Mouse (Mus musculus): ENCODE data around the gene Tbc1d8. TPM values are rescaled to one million over a fixed set of nuclear protein-coding genes. Genes with fewer than 3 reads are reported as not detected.

Gene Tbc1d8
- polyA plus RNA-seq, 1 experiment from 2014 or later, result 4.2 TPM

GRCm38 (mm10) chr1:39335561-39336196, 142.9 kb downstream of the Tbc1d8 start:
- Histone ChIP-seq H3K9ac (ENCODE audit: low read depth, low read length) (no peak overlapping the region), H3K4me1 (replicated peaks; ENCODE audit: control insufficient read depth, insufficient read depth, low read length) (no peaks in the 10 kb centered on the region), H3K4me2 (replicated peaks; ENCODE audit: low read depth) (no peak overlapping the region), H3K36me3 (ENCODE audit: control insufficient read depth, insufficient read depth) (peaks cover 7% of the 10 kb centered on the region), H3K9me3 (ENCODE audit: control insufficient read depth) (no peaks in the 10 kb centered on the region), H3K27ac (ENCODE audit: low read depth, low read length) (no peak overlapping the region), H3K4me3 (ENCODE audit: low read depth, low read length) (no peak overlapping the region), H3K27me3 (replicated peaks; ENCODE audit: control insufficient read depth, insufficient read depth, low read length) (no peaks in the 10 kb centered on the region)
- WGBS, result 37% methylated on average over 15 of the region's 15 CpGs
- no peak for ATAC-seq
- no peak for TF ChIP-seq CTCF (IDR thresholded peaks at IDR 0.05; ENCODE audit: low read depth)

- no peak overlapping the region for H3K27ac ChIP-seq (ENCODE audit: low read depth, low read length)
- 47% methylated on average over 4 of the region's 4 CpGs for WGBS
- no peak for TF ChIP-seq CTCF (IDR thresholded peaks at IDR 0.05; ENCODE audit: low read depth)
- H3K36me3 ChIP-seq (ENCODE audit: control insufficient read depth, insufficient read depth), result peaks cover 7% of the 10 kb centered on the region; the same call in 1 of the 2 replicates
- H3K9me3 ChIP-seq (ENCODE audit: control insufficient read depth), result no peaks in the 10 kb centered on the region
- no peak overlapping the region for H3K4me3 ChIP-seq (ENCODE audit: low read depth, low read length)
- H3K4me2 ChIP-seq (replicated peaks; ENCODE audit: low read depth), result no peak overlapping the region
- H3K27me3 ChIP-seq (replicated peaks; ENCODE audit: control insufficient read depth, insufficient read depth, low read length), result no peaks in the 10 kb centered on the region
- H3K4me1 ChIP-seq (replicated peaks; ENCODE audit: control insufficient read depth, insufficient read depth, low read length), result no peaks in the 10 kb centered on the region
- peak; percentile 67 for ATAC-seq
- H3K9ac ChIP-seq (ENCODE audit: low read depth, low read length), result no peak overlapping the region
Observed at GRCm38 (mm10) chr1:39332456-39332855, 146.1 kb downstream of the Tbc1d8 start.

GRCm38 (mm10) chr1:39330857-39331594, 147.5 kb downstream of the Tbc1d8 start:
- 49% methylated on average over 7 of the region's 7 CpGs for WGBS
- ATAC-seq, result peak; percentile 41

GRCm38 (mm10) chr1:39327546-39327945, 151.0 kb downstream of the Tbc1d8 start:
- Histone ChIP-seq H3K4me1 (replicated peaks; ENCODE audit: control insufficient read depth, insufficient read depth, low read length) (no peaks in the 10 kb centered on the region), H3K4me3 (ENCODE audit: low read depth, low read length) (no peak overlapping the region), H3K4me2 (replicated peaks; ENCODE audit: low read depth) (no peak overlapping the region), H3K9me3 (ENCODE audit: control insufficient read depth) (no peaks in the 10 kb centered on the region), H3K27me3 (replicated peaks; ENCODE audit: control insufficient read depth, insufficient read depth, low read length) (no peaks in the 10 kb centered on the region), H3K36me3 (ENCODE audit: control insufficient read depth, insufficient read depth) (peaks cover 3% of the 10 kb centered on the region; the same call in 1 of the 2 replicates), H3K9ac (ENCODE audit: low read depth, low read length) (no peak overlapping the region), H3K27ac (ENCODE audit: low read depth, low read length) (no peak overlapping the region)
- TF ChIP-seq CTCF (IDR thresholded peaks at IDR 0.05; ENCODE audit: low read depth), result no peak
- ATAC-seq, result no peak
- 84% methylated on average over 7 of the region's 7 CpGs for WGBS

More at GRCm38 (mm10) chr1:39330857-39331594, 147.5 kb downstream of the Tbc1d8 start:
- TF ChIP-seq CTCF (IDR thresholded peaks at IDR 0.05; ENCODE audit: low read depth), result no peak
- no peak overlapping the region for H3K4me3 ChIP-seq (ENCODE audit: low read depth, low read length)
- no peak overlapping the region for H3K4me2 ChIP-seq (replicated peaks; ENCODE audit: low read depth)
- H3K36me3 ChIP-seq (ENCODE audit: control insufficient read depth, insufficient read depth), result peaks cover 7% of the 10 kb centered on the region; the same call in 1 of the 2 replicates
- H3K4me1 ChIP-seq (replicated peaks; ENCODE audit: control insufficient read depth, insufficient read depth, low read length), result no peaks in the 10 kb centered on the region
- H3K27ac ChIP-seq (ENCODE audit: low read depth, low read length), result no peak overlapping the region
- no peak overlapping the region for H3K9ac ChIP-seq (ENCODE audit: low read depth, low read length)
- no peaks in the 10 kb centered on the region for H3K9me3 ChIP-seq (ENCODE audit: control insufficient read depth)
- H3K27me3 ChIP-seq (replicated peaks; ENCODE audit: control insufficient read depth, insufficient read depth, low read length), result no peaks in the 10 kb centered on the region

GRCm38 (mm10) chr1:39325228-39325627, 153.3 kb downstream of the Tbc1d8 start:
- Histone ChIP-seq H3K9me3 (ENCODE audit: control insufficient read depth) (no peaks in the 10 kb centered on the region), H3K36me3 (ENCODE audit: control insufficient read depth, insufficient read depth) (peaks cover 3% of the 10 kb centered on the region; the same call in 1 of the 2 replicates), H3K4me2 (replicated peaks; ENCODE audit: low read depth) (no peak overlapping the region), H3K27me3 (replicated peaks; ENCODE audit: control insufficient read depth, insufficient read depth, low read length) (no peaks in the 10 kb centered on the region), H3K27ac (ENCODE audit: low read depth, low read length) (no peak overlapping the region), H3K9ac (ENCODE audit: low read depth, low read length) (no peak overlapping the region), H3K4me3 (ENCODE audit: low read depth, low read length) (no peak overlapping the region), H3K4me1 (replicated peaks; ENCODE audit: control insufficient read depth, insufficient read depth, low read length) (no peaks in the 10 kb centered on the region)
- TF ChIP-seq CTCF (IDR thresholded peaks at IDR 0.05; ENCODE audit: low read depth), result no peak
- ATAC-seq, result no peak
- 89% methylated on average over 6 of the region's 6 CpGs for WGBS

- no peaks in the 10 kb centered on the region for H3K9me3 ChIP-seq (ENCODE audit: control insufficient read depth)
- 53% methylated on average over 6 of the region's 6 CpGs for WGBS
- H3K27ac ChIP-seq (ENCODE audit: low read depth, low read length), result no peak overlapping the region
- H3K4me3 ChIP-seq (ENCODE audit: low read depth, low read length), result no peak overlapping the region
- no peak for TF ChIP-seq CTCF (IDR thresholded peaks at IDR 0.05; ENCODE audit: low read depth)
- no peak overlapping the region for H3K4me2 ChIP-seq (replicated peaks; ENCODE audit: low read depth)
- no peak for ATAC-seq
- no peak overlapping the region for H3K9ac ChIP-seq (ENCODE audit: low read depth, low read length)
- H3K4me1 ChIP-seq (replicated peaks; ENCODE audit: control insufficient read depth, insufficient read depth, low read length), result no peaks in the 10 kb centered on the region
- peaks cover 3% of the 10 kb centered on the region; the same call in 1 of the 2 replicates for H3K36me3 ChIP-seq (ENCODE audit: control insufficient read depth, insufficient read depth)
- no peaks in the 10 kb centered on the region for H3K27me3 ChIP-seq (replicated peaks; ENCODE audit: control insufficient read depth, insufficient read depth, low read length)
Observed at GRCm38 (mm10) chr1:39321954-39322353, 156.6 kb downstream of the Tbc1d8 start.

Other genes starting within 250 kb of the Tbc1d8 start
- gene Rpl31, start 110.9 kb downstream of the Tbc1d8 start, polyA plus RNA-seq (2015; fragmentation: Nextera tagmentation; extraction: Ambion mirVana), result 434 and 438 TPM in 2 replicates
- gene Cnot11, start 56.2 kb upstream of the Tbc1d8 start, polyA plus RNA-seq (2015; fragmentation: Nextera tagmentation; extraction: Ambion mirVana), result 13.5 and 14.7 TPM in 2 replicates
- 16.9 and 20.4 TPM in 2 replicates for gene Rnf149, start 98.7 kb upstream of the Tbc1d8 start, polyA plus RNA-seq (2015; fragmentation: Nextera tagmentation; extraction: Ambion mirVana)
- gene Creg2, start 172.7 kb upstream of the Tbc1d8 start, polyA plus RNA-seq (2015; fragmentation: Nextera tagmentation; extraction: Ambion mirVana), result 0.26 and 0.34 TPM in 2 replicates
- gene Rfx8, start 242.2 kb upstream of the Tbc1d8 start, polyA plus RNA-seq (2015; fragmentation: Nextera tagmentation; extraction: Ambion mirVana), result 0.09 and 0.16 TPM in 2 replicates